Mouse (Mus musculus) kidney, adult 2 months (tissue): ENCODE measurements around the gene Loxl1. TPM values are rescaled to one million over a fixed set of nuclear protein-coding genes. Genes with fewer than 3 reads are reported as not detected.
A peak's percentile ranks its signal among the peaks of the same experiment; 100 is the strongest.

ENCODE experiments used
- DNase-seq: peaks from one replicate; pipeline ENCODE4 v3.0.0; 2021
- H3K27ac ChIP-seq: fragments of 200-500 bp; 2 replicates; pipeline ENCODE4 v1.5.1; 2012; ENCODE audit warnings: low read depth, low read length, control low read depth, inconsistent platforms; ENCODE audit not compliant: insufficient read depth
- H3K27me3 ChIP-seq: fragments of 200-500 bp; replicated peaks from 2 replicates; pipeline ENCODE4 v1.6.1; 2012; ENCODE audit warnings: mild to moderate bottlenecking, moderate library complexity, low read length, inconsistent platforms; ENCODE audit not compliant: control insufficient read depth, insufficient read depth
- H3K36me3 ChIP-seq: fragments of 200-500 bp; 2 replicates; pipeline ENCODE4 v1.6.1; 2012; ENCODE audit warnings: mild to moderate bottlenecking, moderate library complexity, low read length, inconsistent platforms; ENCODE audit not compliant: control insufficient read depth, insufficient read depth
- H3K4me1 ChIP-seq: fragments of 200-500 bp; 2 replicates; pipeline ENCODE4 v1.6.1; 2011; ENCODE audit warnings: low read length; ENCODE audit not compliant: control insufficient read depth, insufficient read depth
- H3K4me3 ChIP-seq: fragments of 200-500 bp; 2 replicates; pipeline ENCODE4 v1.5.1; 2011; ENCODE audit warnings: mild to moderate bottlenecking, low read depth, low read length, control low read depth; ENCODE audit not compliant: insufficient read depth
- CTCF ChIP-seq: fragments of 200-500 bp; conservative IDR thresholded peaks from 2 replicates; pipeline ENCODE4 v1.5.1; 2011; ENCODE audit warnings: low read depth, mild to moderate bottlenecking, control low read depth, low read length, moderate library complexity, mixed read lengths; ENCODE audit not compliant: insufficient read depth, insufficient read length
- POLR2A ChIP-seq: fragments of 200-500 bp; IDR thresholded peaks from one replicate; pipeline ENCODE4 v1.6.1; 2011; ENCODE audit warnings: low read depth, low read length, control low read depth
- WGBS: fragments of 180-500 bp; shearing (Covaris S2); methylation state at CpG from one replicate; pipeline ENCODE4 v1.1.7; 2018; 5-methylcytosine and 5-hydroxymethylcytosine counted together
- polyA plus RNA-seq: library from polyadenylated mRNA; depleted of rRNA; stranded (reverse); fragments of >200 nt; gene quantifications from 2 replicates; pipeline ENCODE4 v1.2.3, GENCODE M21; 2012

The Loxl1 gene
- polyA plus RNA-seq, 1 experiment: 32.3 TPM

DNA sequence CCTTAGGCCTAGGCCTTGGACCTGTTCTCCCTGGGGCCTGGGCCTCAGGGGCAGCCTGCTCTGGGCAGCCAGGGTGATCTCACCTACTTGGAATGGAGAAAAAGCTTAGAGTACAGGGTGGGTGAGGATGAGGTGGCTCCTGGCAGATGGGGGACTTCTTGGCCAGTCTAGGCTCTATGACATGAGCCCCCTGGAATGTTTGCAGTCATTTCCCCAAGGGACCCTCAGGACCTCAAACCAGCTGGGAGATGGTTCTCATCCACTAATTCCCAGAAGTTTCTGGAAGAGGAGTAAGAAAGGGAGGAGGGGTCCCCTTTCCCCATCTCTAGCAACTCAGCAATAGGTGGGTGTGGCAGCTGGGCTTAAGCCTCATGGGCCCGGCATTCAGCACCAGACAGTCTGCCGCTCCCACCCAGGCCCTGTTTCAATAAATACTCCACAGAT lies 13.6 kb downstream of the Loxl1 start:
- no peak for DNase-seq
- no peaks in the 10 kb centered on the region for H3K4me1 ChIP-seq
- no peaks in the 10 kb centered on the region for H3K36me3 ChIP-seq
- TF ChIP-seq CTCF (no peak), POLR2A (no peak)
- H3K27ac ChIP-seq: no peak overlapping the region
- no peak overlapping the region for H3K4me3 ChIP-seq
- no peaks in the 10 kb centered on the region for H3K27me3 ChIP-seq
- WGBS: 77% methylated on average over 2 of the region's 2 CpGs

DNA sequence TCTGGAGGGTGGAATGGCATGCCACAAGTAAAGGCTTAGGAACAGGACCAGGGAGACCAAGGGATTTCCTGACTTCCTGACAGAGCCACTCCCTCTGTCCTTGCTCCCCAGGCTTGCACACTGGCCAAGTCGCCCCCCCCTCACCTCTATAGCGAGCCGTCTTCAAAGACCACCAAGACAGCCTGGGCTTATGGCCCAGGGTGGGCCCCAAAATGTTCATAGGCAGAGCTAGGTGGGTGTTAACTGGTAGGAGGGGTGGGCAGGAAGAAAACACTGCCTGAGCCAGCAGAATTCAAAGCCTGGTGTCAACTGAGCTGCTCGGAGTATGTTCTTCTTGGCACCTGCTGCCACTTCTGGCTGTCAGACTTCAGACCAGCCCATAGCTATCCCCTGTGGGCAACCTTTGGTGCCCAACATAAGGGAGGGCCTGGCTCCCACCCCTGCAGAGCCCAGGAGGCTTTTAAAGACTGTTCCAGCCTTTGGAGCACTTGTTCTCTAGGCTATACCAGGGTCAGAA lies 15.0 kb downstream of the Loxl1 start:
- H3K27ac ChIP-seq: no peak overlapping the region
- no peaks in the 10 kb centered on the region for H3K4me1 ChIP-seq
- 49% methylated on average over 4 of the region's 4 CpGs for WGBS
- TF ChIP-seq POLR2A (no peak), CTCF (no peak)
- no peak overlapping the region for H3K4me3 ChIP-seq
- DNase-seq: no peak
- no peaks in the 10 kb centered on the region for H3K27me3 ChIP-seq
- H3K36me3 ChIP-seq: no peaks in the 10 kb centered on the region

DNA sequence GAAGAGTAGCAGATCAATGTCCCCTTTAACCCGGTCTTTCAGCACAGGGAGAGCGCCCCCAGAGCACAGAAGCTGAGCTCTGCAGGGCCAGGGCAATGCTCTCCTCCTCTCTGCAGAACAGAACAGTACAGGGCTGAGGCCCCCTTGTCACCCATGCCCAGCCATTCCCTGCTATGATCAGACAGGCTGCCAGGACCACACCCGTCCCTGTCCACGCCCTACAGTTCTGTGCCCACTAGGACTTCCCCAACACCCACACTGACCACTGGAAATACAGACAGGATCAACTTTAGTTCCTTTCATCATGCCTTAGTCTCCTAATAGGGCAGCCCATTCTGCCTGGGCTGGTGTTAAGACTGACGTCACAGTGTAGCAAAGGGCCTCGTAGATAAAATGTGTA lies 15.9 kb downstream of the Loxl1 start:
- Histone ChIP-seq H3K27ac (no peak overlapping the region), H3K27me3 (no peaks in the 10 kb centered on the region), H3K4me1 (no peaks in the 10 kb centered on the region), H3K36me3 (no peaks in the 10 kb centered on the region), H3K4me3 (no peak overlapping the region)
- DNase-seq: no peak
- 90% methylated on average over 6 of the region's 6 CpGs for WGBS
- TF ChIP-seq CTCF (no peak), POLR2A (no peak)

DNA sequence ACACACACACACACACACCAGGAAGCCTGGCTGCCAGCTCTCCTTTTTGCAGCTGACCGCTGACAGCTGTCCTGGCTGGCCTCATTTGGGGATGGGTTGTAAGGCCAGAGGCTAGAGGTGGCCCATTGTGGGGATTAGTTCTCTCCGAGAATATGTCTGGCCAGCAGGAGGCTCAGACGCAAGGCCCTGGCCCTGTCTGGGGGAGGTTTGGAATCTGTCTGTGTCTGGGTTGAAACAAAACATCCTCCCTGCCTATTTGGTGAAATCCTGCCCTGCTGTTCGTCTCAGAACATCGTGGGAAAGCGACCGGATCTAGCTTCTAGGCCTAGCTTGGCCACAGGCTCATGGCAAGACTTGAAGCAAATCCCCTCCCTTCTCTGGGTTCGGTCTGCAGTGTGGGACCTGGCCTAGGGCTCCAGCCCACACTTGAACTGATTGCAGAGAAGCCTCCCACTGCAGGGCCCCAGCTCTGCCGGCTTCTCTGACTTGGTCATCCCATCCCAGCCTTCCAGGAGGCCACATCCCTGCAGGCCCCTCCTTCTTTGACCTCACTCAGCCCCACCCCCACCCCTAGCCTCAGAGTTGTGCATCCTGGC lies 17.1 kb downstream of the Loxl1 start:
- TF ChIP-seq CTCF: no peak
- no peak for TF ChIP-seq POLR2A
- Histone ChIP-seq H3K27me3 (no peaks in the 10 kb centered on the region), H3K4me1 (no peaks in the 10 kb centered on the region), H3K27ac (no peak overlapping the region), H3K4me3 (no peak overlapping the region), H3K36me3 (no peaks in the 10 kb centered on the region)
- WGBS: 55% methylated on average over 9 of the region's 9 CpGs
- peak; percentile 63 for DNase-seq

DNA sequence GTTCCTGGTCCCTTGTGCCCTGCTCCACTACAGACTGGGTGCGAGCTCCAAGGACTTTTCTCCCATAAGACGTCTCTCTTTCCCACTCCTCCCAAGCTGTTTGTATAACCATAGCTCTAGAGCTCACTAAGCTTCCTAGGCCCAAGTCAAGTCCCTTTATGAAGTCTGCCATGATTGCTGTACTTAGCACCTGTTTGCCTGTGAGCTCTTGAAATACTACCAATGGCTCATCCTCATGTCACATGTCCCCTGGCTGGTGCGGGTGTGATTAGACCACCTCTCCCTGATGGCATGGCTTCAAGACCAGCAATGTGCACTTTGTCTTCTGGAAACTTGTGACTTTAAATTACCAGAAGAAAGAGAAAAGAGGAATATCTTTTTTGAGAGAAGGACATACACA lies 17.6 kb downstream of the Loxl1 start:
- 81% methylated on average over 3 of the region's 3 CpGs for WGBS
- H3K4me1 ChIP-seq: no peaks in the 10 kb centered on the region
- H3K4me3 ChIP-seq: no peak overlapping the region
- TF ChIP-seq POLR2A: no peak
- TF ChIP-seq CTCF: no peak
- DNase-seq: no peak
- peak overlapping the region; percentile 34; the same call in 1 of the 2 replicates for H3K27ac ChIP-seq
- H3K27me3 ChIP-seq: no peaks in the 10 kb centered on the region
- no peaks in the 10 kb centered on the region for H3K36me3 ChIP-seq

DNA sequence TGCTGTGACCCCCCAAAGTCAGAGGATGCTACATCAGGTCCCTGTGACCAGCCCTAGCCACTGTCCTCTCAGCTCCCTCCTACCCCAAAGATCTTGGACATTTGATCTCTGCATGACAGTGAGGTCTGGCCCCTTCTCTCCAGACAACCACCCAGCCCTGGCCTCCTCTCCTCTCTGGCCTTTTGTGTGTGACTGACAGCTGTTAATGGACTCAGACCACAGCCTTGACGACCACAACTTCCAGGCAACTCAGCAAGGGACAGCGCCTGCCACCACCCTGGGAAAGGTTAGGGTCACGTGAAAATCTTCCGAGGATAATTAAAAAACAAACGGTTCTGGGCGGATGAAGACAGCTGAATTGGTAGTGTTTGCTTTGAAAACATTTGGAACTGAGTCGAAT lies 18.5 kb downstream of the Loxl1 start:
- WGBS: 57% methylated on average over 7 of the region's 7 CpGs

DNA sequence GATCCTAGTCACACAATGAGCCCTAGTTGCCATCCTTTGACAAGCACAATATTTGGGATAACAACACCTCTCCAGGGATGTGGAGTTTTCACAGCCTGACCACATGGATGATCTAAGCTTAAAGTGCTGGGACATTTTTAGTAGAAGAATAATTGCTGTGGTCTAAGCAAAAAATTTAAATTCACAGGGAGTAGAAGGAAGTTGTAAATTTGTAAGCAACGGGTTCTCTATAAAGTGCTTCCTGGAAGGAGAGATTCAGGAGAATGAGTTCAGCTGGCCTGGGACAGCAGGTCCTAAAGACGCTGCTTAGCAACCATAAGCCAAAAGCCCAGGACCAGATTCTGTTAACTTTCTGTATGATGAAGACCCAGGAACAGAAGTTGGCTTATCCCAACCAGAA lies 23.1 kb downstream of the Loxl1 start:
- WGBS: 69% methylated on average over 2 of the region's 2 CpGs
- TF ChIP-seq POLR2A: no peak
- no peak for TF ChIP-seq CTCF

More for the DNA sequence above, 18.5 kb downstream of the Loxl1 start:
- no peaks in the 10 kb centered on the region for H3K4me1 ChIP-seq
- no peak for TF ChIP-seq POLR2A
- no peak for TF ChIP-seq CTCF
- no peak for DNase-seq
- no peak overlapping the region for H3K4me3 ChIP-seq
- H3K36me3 ChIP-seq: no peaks in the 10 kb centered on the region
- H3K27me3 ChIP-seq: no peaks in the 10 kb centered on the region
- H3K27ac ChIP-seq: no peak overlapping the region

More for the DNA sequence above, 23.1 kb downstream of the Loxl1 start:
- Histone ChIP-seq H3K27ac (peak overlapping the region; percentile 67), H3K4me1 (no peaks in the 10 kb centered on the region), H3K4me3 (no peak overlapping the region), H3K36me3 (no peaks in the 10 kb centered on the region), H3K27me3 (no peaks in the 10 kb centered on the region)
- no peak for DNase-seq
